Mouse (Mus musculus) urinary bladder, postnatal 14 days (tissue): ENCODE results near the gene Pold1.

Experiments
- DNase-seq: peaks from one replicate; pipeline ENCODE4 v3.0.0; 2021; ENCODE audit warnings: low spot score

Gene Pold1

GRCm38 (mm10) chr7:44548497-44549087, at the start of gene Pold1:
Pold1 (minus strand) TSS chr7:44548849.
- peak; percentile 100 for DNase-seq

- DNase-seq, result no peak
Measured at GRCm38 (mm10) chr7:44598336-44598735, 49.7 kb upstream of the Pold1 start.

GRCm38 (mm10) chr7:44597666-44598065, 49.0 kb upstream of the Pold1 start:
- no peak for DNase-seq

GRCm38 (mm10) chr7:44596996-44597538, 48.4 kb upstream of the Pold1 start:
- DNase-seq, result no peak

GRCm38 (mm10) chr7:44596051-44596450, 47.4 kb upstream of the Pold1 start:
- DNase-seq, result no peak

GRCm38 (mm10) chr7:44595131-44595561, 46.5 kb upstream of the Pold1 start:
- DNase-seq, result no peak

GRCm38 (mm10) chr7:44594291-44594690, 45.6 kb upstream of the Pold1 start:
- no peak for DNase-seq

- peak; percentile 80 for DNase-seq
Measured at GRCm38 (mm10) chr7:44593775-44594174, 45.1 kb upstream of the Pold1 start.

- DNase-seq, result no peak
Measured at GRCm38 (mm10) chr7:44593051-44593450, 44.4 kb upstream of the Pold1 start.

- DNase-seq, result no peak
Measured at GRCm38 (mm10) chr7:44591348-44592116, 42.9 kb upstream of the Pold1 start.

GRCm38 (mm10) chr7:44590402-44591347, 42.0 kb upstream of the Pold1 start, which contains the start of gene Kcnc3:
Kcnc3 (plus strand) TSS chr7:44590664.
- DNase-seq, result peak; percentile 87

GRCm38 (mm10) chr7:44589946-44590345, 41.3 kb upstream of the Pold1 start:
- DNase-seq, result no peak

- DNase-seq, result peak; percentile 59
Measured at GRCm38 (mm10) chr7:44589149-44589548, 40.5 kb upstream of the Pold1 start.

GRCm38 (mm10) chr7:44588338-44588737, 39.7 kb upstream of the Pold1 start:
- no peak for DNase-seq

GRCm38 (mm10) chr7:44587676-44588075, 39.0 kb upstream of the Pold1 start:
- DNase-seq, result no peak

- DNase-seq, result peak; percentile 20
Measured at GRCm38 (mm10) chr7:44586930-44587329, 38.3 kb upstream of the Pold1 start.

GRCm38 (mm10) chr7:44586518-44586917, 37.9 kb upstream of the Pold1 start:
- DNase-seq, result no peak

- DNase-seq, result no peak
Measured at GRCm38 (mm10) chr7:44585606-44586005, 37.0 kb upstream of the Pold1 start.

- DNase-seq, result no peak
Measured at GRCm38 (mm10) chr7:44584921-44585320, 36.3 kb upstream of the Pold1 start.

GRCm38 (mm10) chr7:44584265-44584804, 35.7 kb upstream of the Pold1 start:
- DNase-seq, result no peak

GRCm38 (mm10) chr7:44583146-44583545, 34.5 kb upstream of the Pold1 start:
- DNase-seq, result no peak

- no peak for DNase-seq
Measured at GRCm38 (mm10) chr7:44582709-44583108, 34.1 kb upstream of the Pold1 start.
